Mouse (Mus musculus): ENCODE measurements around the gene Stxbp1.

Gene Stxbp1

GRCm38 (mm10) chr2:32756674-32757055, 90.4 kb downstream of the Stxbp1 start:
- no peak for DNase-seq (ENCODE audit: low spot score in 2 of 2)

GRCm38 (mm10) chr2:32752181-32752580, 94.9 kb downstream of the Stxbp1 start:
- no peak for DNase-seq (ENCODE audit: low spot score in 2 of 2)

- DNase-seq (ENCODE audit: low spot score in 2 of 2), result no peak
Observed at GRCm38 (mm10) chr2:32751665-32752033, 95.4 kb downstream of the Stxbp1 start.

GRCm38 (mm10) chr2:32750887-32751664, 96.0 kb downstream of the Stxbp1 start:
- DNase-seq (ENCODE audit: low spot score in 2 of 2), result peak in 1 of 2 experiments; percentile 53

GRCm38 (mm10) chr2:32750199-32750598, 96.8 kb downstream of the Stxbp1 start:
- DNase-seq (ENCODE audit: low spot score in 2 of 2), result no peak

- no peak for DNase-seq (ENCODE audit: low spot score in 2 of 2)
Observed at GRCm38 (mm10) chr2:32749082-32749481, 98.0 kb downstream of the Stxbp1 start.

- DNase-seq (ENCODE audit: low spot score in 2 of 2), result no peak
Observed at GRCm38 (mm10) chr2:32744272-32744982, 102.6 kb downstream of the Stxbp1 start.

- no peak for DNase-seq (ENCODE audit: low spot score in 2 of 2)
Observed at GRCm38 (mm10) chr2:32742173-32742531, 104.9 kb downstream of the Stxbp1 start.

GRCm38 (mm10) chr2:32741273-32742172, 105.5 kb downstream of the Stxbp1 start:
- DNase-seq (ENCODE audit: low spot score in 2 of 2), result no peak

GRCm38 (mm10) chr2:32740916-32741272, 106.2 kb downstream of the Stxbp1 start, which contains the start of gene 6330409D20Rik:
6330409D20Rik (minus strand) TSS chr2:32741016.
- DNase-seq (ENCODE audit: low spot score in 2 of 2), result no peak

- DNase-seq (ENCODE audit: low spot score in 2 of 2), result no peak
Observed at GRCm38 (mm10) chr2:32739311-32739710, 107.7 kb downstream of the Stxbp1 start.

Data from urinary bladder, postnatal 4 days (tissue).